Mouse (Mus musculus): ENCODE results near the gene Cic.
A peak's percentile ranks its signal among the peaks of the same experiment; 100 is the strongest.
"Not testable (repeated sequence)": the region's sequence is repeated elsewhere in the genome, so short reads cannot be mapped to it uniquely, and the experiment has no call there.

Cic gene

DNA sequence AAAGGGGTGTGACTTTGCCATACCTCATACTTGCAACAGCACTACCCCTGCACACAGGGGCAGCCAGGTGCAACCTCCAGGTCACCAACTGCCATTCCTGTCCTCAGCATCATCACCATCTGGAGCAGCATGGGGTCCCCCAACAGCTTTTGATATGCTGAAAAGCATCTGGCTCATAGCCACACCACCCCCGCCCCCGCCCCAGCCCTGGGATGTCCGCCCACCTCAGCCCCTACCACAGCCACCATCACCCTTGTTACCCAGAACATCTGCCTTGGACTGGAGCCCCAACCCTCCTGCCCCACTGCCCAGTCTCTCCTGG lies 36.1 kb downstream of the Cic start:
- DNase-seq (ENCODE audit: low spot score in 2 of 2): no peak

GRCm38 (mm10) chr7:25305481-25305880 lies 38.0 kb downstream of the Cic start:
- no peak for DNase-seq (ENCODE audit: low spot score in 2 of 2)

- DNase-seq (ENCODE audit: low spot score in 2 of 2): no peak
These were observed 38.6 kb downstream of the Cic start, which contains the start of gene Tmem145 for GRCm38 (mm10) chr7:25305956-25306613. Gene Tmem145, plus strand, starts transcription at chr7:25306106.

- no peak for DNase-seq (ENCODE audit: low spot score in 2 of 2)
These were observed 39.1 kb downstream of the Cic start for GRCm38 (mm10) chr7:25306614-25306996.

- DNase-seq (ENCODE audit: low spot score in 2 of 2): no peak
These were observed 41.3 kb downstream of the Cic start for GRCm38 (mm10) chr7:25308702-25309318.

GRCm38 (mm10) chr7:25309425-25309824 lies 41.9 kb downstream of the Cic start:
- no peak for DNase-seq (ENCODE audit: low spot score in 2 of 2)

DNA sequence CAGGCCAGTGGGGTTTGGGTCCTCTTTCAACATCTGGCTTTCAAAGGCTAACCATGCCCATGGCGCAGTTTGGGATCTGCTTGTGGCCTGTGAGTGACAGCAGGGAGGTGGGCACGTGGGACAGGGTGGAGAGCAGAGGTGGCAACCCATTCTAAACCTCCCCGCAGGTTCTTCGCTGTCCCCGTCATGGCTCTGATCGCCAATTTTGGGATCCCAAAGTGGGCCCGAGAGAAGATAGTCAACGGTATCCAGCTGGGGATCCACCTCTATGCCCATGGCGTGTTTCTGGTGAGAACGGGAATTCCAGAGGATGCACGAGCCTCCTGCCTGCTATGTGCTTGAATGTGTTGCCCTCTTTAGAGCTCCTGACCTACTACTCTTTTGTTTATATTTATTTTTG lies 43.7 kb downstream of the Cic start:
- DNase-seq (ENCODE audit: low spot score in 2 of 2): no peak

- no peak for DNase-seq (ENCODE audit: low spot score in 2 of 2)
These were observed 45.8 kb downstream of the Cic start for GRCm38 (mm10) chr7:25313325-25313724.

GRCm38 (mm10) chr7:25314606-25315305 lies 47.3 kb downstream of the Cic start:
- no peak for DNase-seq (ENCODE audit: low spot score in 2 of 2)

DNA sequence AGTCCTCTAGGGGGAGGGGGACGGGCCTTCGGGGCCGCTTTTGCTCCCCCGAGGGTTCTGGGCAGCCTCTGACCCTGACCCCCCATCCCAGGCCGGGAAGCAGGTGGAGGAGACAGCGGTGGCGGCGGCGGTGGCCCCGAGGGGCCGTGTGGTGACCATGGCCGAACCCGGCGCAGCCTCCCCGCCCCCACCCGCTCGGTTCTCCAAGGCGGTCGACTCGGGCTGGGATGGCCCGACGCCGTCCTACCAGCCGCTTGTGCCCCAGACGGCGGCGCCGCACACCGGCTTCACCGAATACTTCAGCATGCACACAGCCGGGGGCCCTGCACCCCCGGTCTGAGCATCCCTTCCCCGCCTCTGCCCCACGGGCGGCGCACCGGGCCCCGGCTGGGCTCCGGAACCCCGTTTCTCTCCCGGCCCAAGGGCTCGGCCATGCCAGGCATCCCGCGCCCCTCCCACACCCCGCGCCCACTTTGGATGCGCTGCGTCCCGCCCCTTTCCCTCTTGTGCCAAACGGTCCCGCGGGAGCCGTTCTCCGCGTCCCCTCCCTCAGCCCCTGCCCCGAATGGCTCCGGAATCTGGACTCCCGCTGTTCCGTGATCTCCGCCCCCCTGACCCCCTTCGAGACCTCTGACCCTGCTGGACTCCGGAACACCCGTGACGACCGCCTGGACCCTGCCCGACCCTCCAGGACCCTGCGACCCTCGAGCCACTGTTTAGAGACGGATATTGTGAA lies 48.0 kb downstream of the Cic start:
- no peak for DNase-seq (ENCODE audit: low spot score in 2 of 2)

GRCm38 (mm10) chr7:25316532-25317445 lies 49.3 kb downstream of the Cic start, which contains the start of gene Megf8:
Gene Megf8, plus strand, starts transcription at chr7:25317164.
- DNase-seq (ENCODE audit: low spot score in 2 of 2): peak; percentile 87 to 91

- no peak for DNase-seq (ENCODE audit: low spot score in 2 of 2)
These were observed 50.0 kb downstream of the Cic start for GRCm38 (mm10) chr7:25317446-25317999.

DNA sequence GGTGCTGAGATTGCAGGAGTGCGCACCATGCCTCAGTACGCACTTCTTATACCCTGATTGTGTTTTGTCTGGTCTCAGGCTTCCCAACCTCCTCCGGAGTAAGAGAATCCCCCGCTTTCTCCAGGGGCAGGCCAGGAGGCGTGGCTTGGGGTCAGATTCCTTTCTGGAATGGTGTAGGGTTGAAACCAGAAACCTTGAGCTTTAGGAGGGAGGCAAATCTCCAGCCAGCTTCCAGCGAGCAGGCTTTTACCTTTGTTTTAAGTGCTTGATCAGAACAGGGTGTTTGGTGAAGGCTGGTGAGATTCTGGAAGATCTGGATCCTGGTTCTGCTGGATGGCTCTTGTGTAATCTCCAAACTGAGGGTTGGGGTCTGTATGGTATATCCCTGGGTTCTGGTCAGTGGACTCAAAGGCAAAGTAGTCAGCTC lies 54.6 kb downstream of the Cic start:
- DNase-seq (ENCODE audit: low spot score in 2 of 2): no peak

DNA sequence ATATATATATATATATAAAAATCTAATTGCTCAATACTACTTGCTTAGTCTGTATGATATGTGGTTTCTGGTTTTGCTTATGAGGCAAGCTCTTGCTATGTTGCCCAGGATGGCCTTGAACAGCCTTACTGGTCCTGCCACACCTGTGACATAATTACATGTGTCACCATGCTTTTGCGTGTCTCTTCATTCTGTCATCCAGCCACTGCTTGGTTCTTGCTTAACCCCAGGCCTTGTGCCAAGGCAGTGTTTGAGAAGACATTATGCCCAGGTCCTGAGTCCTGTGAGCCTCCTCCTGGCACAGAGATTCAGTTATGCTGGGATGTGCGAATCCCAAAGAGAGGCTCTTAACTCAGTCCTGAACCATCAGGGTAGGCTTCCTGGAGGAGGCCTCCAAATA lies 55.7 kb downstream of the Cic start:
- no peak for DNase-seq (ENCODE audit: low spot score in 2 of 2)

DNA sequence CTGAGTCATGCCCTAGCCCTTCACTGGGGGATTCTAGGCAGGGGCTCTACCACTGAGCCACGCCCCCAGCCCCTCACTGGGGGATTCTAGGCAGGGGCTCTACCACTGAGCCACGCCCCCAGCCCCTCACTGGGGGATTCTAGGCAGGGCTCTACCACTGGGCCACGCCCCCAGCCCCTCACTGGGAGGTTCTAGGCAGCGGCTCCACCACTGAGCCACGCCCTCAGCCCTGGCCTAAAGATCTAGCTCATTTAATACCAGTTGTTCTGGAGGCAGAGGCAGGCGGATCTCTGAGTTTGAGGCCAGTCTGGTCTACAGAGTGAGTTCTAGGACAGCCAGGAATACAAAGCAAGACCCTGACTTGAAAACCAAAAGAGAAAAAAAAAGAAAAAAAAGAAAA lies 57.9 kb downstream of the Cic start:
- not testable (repeated sequence) for DNase-seq (ENCODE audit: low spot score in 2 of 2)

- DNase-seq (ENCODE audit: low spot score in 2 of 2): no peak
These were observed 58.7 kb downstream of the Cic start for GRCm38 (mm10) chr7:25326233-25326632.

DNA sequence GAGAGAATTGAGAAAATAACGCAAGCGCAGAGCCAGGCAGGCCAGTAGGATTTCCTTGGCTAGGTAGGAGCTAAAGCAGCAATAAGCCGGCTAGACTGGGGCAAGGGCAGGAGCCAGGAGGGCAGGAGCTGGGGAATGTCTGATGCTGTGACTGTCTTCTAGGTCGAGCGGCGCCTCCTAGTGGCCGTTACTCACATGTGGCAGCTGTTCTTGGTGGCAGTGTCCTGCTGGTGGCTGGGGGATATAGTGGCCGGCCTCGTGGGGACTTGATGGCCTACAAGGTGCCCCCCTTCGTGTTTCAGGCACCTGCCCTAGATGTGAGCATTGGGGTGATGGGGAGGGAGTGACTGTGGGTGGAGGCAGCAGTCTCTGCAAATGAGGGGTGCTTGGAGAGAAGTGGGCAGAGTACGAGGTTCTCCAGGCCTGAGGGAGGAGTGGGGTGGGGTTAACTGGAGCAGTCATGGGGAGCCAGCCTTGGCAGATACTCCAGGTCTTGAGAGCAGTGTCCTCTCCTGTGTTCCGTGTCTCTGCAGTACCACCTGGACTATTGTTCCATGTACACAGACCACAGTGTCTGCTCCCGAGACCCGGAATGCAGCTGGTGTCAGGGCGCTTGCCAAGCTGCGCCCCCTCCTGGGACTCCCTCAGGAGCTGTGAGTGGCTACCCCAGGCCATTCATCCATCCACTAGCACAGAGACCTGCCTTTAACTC lies 66.2 kb downstream of the Cic start:
- DNase-seq (ENCODE audit: low spot score in 2 of 2): peak; percentile 68 to 70

DNA sequence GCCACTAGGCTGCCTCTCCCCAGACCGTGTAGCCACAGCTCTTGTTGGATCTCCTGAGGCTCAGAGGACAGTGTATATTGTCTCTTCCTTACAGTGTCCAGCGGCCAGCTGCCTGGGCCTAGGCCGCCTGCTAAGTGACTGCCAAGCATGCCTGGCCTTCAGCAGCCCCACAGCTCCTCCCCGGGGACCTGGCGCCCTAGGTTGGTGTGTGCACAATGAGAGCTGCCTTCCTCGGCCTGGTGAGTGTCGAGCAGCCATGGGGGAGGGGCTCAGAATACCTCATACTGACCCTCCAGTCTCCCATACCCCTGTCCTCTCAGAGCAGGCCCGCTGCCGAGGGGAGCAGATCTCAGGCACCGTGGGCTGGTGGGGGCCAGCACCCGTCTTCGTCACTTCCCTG lies 67.0 kb downstream of the Cic start:
- DNase-seq (ENCODE audit: low spot score in 2 of 2): no peak

- no peak for DNase-seq (ENCODE audit: low spot score in 2 of 2)
These were observed 71.8 kb downstream of the Cic start for GRCm38 (mm10) chr7:25339329-25339728.
